Mouse (Mus musculus): ENCODE measurements around the gene Akr1c14.
"Not testable (repeated sequence)": the region's sequence is repeated elsewhere in the genome, so short reads cannot be mapped to it uniquely, and the experiment has no call there.

Akr1c14 gene

GRCm38 (mm10) chr13:4048719-4049118, at the start of gene Akr1c14:
Akr1c14 (plus strand) TSS chr13:4049011.
- DNase-seq (ENCODE audit: low spot score): no peak

GRCm38 (mm10) chr13:4001687-4002086, 47.1 kb upstream of the Akr1c14 start:
- peak; percentile 71 for DNase-seq (ENCODE audit: low spot score)

- no peak for DNase-seq (ENCODE audit: low spot score)
Observed at GRCm38 (mm10) chr13:4010784-4011183, 38.0 kb upstream of the Akr1c14 start.

DNA sequence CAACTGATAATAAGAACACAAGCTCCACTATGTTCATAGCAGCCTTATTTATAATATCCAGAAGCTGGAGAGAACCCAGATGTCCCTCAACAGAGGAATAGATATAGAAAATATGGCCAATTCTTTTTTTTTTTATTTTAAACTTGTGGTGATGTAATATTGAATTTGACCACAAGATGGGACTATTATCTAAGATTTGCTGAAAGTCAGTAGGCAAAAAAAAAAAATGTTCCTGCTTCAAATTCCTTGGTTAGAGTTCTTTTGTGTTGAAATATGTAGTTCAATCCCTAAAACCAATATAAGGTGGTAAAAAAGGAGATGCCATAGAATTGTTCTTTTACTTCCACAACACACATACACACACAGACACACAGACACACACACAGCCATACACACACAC, 35.0 kb upstream of the Akr1c14 start:
- no peak for DNase-seq (ENCODE audit: low spot score)

DNA sequence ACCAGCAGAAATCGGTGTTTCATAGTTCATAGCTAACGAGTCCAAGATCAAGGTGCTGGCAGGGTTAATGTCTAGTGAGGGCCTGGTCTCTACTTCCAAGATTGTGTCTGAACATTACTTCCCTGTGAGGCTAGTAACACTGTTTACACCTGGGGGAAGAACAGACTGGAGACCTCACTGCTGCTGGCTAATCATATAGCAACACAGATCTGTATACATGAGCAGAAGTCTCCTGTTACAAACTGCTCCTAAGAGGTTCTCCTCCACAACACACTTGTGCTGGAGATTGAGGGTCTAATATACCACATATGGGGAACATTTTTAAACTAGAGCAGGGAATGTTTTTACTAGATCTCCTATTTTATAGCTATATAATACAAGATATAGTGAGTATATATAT, 18.9 kb upstream of the Akr1c14 start:
- DNase-seq (ENCODE audit: low spot score): no peak

- DNase-seq (ENCODE audit: low spot score): peak; percentile 3
Observed at GRCm38 (mm10) chr13:4032512-4032911, 16.3 kb upstream of the Akr1c14 start.

- DNase-seq (ENCODE audit: low spot score): no peak
Observed at GRCm38 (mm10) chr13:4035052-4035451, 13.8 kb upstream of the Akr1c14 start.

DNA sequence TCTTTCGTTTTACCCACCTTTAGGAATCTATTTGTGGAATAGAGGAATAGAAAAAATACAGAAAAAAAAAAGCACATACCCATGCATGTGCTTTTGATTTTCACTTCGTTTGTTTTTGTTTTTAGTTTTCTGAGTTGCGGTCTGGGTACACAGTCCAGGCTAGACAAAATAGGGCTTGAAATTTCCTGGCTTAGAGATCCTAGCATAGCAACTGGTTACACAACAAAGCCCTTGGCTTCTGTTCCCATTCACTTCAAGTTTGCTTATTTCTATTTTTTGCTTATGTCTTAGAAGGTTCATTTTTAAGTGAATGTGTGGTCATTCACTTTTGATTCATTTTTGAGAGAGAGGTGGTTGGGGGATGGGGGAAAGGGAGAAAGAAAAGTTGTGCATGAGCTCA, 2.7 kb upstream of the Akr1c14 start:
- DNase-seq (ENCODE audit: low spot score): no peak

- no peak for DNase-seq (ENCODE audit: low spot score)
Observed at GRCm38 (mm10) chr13:4046841-4047240, 2.0 kb upstream of the Akr1c14 start.

DNA sequence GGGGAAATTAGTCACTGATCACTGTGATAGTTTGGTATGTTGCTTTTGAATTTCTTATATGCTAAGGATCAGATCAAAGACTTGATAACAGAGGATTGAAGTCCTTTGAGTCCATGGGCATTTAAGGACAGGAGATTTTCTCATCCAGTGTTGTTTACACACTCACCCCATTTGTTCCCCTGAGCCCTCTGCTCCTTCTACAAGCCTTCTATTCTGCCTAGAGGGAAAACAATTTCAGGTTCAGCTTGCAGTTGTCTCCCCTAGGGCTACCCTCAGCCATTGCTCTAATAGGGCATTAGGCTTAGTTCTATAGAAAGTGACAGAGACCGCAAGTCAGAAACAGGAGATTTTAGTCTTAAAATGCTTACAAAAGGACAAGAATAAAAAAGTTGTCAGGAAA, 585 bp upstream of the Akr1c14 start:
- DNase-seq (ENCODE audit: low spot score): no peak

DNA sequence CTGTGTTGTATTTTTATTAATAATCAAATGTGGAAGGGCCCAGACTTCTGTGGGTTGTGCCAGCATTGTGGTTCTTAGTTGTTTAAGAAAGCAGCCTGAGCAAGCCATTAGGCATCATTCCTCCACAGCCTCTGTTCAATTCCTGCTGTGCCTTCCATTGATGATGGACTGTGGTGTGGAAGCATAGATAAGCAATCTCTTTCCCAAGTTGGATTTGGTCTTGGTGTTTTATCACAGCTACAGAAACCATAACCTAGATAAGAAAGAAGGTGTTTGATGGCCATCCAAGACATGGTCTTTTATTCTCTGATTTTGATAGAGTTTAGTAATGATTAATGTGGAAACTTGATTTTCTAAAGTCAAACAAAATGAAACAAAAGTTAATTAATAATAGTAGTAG, 844 bp downstream of the Akr1c14 start:
- DNase-seq (ENCODE audit: low spot score): no peak

DNA sequence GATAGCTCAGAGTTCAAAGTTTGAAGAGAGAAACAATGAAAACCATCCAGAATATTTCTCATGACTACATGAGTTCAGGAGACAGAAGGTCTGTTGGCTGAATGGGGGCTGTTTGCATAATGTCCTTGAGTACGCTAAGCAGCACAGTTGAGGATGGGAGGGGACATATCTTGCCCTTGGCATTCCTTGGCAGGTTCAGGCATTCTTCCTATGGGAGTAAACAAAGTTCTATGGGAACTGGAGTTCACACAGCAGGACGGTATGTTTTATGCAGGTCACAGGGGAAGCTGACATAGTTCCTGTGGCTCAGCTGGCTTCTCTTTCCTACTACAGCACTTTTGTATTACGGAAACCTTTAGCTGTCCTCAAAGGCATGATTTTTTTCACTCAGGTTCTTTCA, 6.6 kb downstream of the Akr1c14 start:
- DNase-seq (ENCODE audit: low spot score): no peak

- no peak for DNase-seq (ENCODE audit: low spot score)
Observed at GRCm38 (mm10) chr13:4056211-4056610, 7.4 kb downstream of the Akr1c14 start.

- DNase-seq (ENCODE audit: low spot score): not testable (repeated sequence)
Observed at GRCm38 (mm10) chr13:4058239-4058638, 9.4 kb downstream of the Akr1c14 start.

GRCm38 (mm10) chr13:4059363-4059762, 10.6 kb downstream of the Akr1c14 start:
- DNase-seq (ENCODE audit: low spot score): no peak

GRCm38 (mm10) chr13:4060214-4060730, 11.5 kb downstream of the Akr1c14 start:
- no peak for DNase-seq (ENCODE audit: low spot score)

DNA sequence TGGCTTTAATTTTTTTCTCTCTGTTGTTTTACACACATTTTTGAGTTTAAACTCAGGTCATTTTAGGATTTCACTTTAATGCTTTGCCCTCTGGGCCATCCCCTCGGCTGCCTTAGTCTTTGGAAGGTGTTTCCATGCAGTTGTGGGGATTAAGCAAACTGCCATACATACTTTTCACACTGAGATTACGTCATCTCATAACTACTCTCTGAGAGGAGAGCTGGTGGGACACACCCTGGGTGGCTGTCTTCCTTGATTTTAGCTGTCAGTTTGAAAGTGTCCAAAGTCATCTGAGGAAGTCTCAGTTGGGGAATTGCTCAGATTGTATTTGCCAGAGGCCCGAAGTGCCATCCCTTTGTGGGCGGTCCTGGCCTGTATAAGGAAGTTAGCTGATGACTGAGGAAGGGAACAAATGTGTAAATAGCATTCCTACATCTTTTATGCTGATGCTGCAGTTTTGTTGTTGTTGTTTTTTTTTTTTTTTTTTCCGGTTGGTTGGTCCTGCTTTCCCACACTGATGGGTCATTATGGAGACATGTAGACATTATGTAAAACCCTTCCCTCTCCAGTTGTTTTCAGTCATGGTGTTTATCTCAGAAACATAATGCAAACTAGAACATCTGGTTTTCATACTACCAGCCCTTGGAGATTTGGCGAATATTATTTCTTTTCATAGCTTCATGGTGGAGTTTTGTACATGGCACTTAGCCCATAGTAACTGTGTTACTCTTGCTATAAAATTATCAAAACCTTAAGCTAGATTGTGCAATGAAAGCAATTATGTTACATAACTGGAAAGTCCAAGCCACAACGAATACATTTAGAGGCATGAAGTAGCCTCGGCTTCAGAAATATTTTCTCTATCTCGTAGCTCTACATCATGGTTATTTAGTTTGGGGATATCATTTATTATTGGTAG, 28.0 kb downstream of the Akr1c14 start:
- no peak for DNase-seq (ENCODE audit: low spot score)

GRCm38 (mm10) chr13:4079876-4080275, 31.1 kb downstream of the Akr1c14 start:
- no peak for DNase-seq (ENCODE audit: low spot score)

GRCm38 (mm10) chr13:4101691-4102090, 52.9 kb downstream of the Akr1c14 start:
- DNase-seq (ENCODE audit: low spot score): no peak

DNA sequence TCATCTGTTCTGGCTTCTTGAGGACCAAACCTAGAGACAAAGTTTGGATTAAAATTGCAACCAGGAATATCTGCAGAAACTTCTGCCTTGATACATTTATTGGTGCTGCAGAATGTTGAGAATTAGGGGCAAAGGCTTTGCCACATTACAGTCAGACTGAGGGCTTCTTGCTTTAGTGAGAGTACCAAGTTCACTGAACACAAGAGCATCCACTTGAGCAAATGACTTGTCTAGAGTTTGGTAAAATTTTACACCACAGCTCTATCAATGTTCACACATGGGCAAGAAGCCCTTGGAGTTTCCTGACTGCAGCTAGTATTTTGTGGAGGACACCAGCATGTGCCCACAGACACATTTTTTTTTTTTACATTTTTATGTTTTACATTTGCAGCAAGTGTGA, 53.9 kb downstream of the Akr1c14 start:
- no peak for DNase-seq (ENCODE audit: low spot score)

DNA sequence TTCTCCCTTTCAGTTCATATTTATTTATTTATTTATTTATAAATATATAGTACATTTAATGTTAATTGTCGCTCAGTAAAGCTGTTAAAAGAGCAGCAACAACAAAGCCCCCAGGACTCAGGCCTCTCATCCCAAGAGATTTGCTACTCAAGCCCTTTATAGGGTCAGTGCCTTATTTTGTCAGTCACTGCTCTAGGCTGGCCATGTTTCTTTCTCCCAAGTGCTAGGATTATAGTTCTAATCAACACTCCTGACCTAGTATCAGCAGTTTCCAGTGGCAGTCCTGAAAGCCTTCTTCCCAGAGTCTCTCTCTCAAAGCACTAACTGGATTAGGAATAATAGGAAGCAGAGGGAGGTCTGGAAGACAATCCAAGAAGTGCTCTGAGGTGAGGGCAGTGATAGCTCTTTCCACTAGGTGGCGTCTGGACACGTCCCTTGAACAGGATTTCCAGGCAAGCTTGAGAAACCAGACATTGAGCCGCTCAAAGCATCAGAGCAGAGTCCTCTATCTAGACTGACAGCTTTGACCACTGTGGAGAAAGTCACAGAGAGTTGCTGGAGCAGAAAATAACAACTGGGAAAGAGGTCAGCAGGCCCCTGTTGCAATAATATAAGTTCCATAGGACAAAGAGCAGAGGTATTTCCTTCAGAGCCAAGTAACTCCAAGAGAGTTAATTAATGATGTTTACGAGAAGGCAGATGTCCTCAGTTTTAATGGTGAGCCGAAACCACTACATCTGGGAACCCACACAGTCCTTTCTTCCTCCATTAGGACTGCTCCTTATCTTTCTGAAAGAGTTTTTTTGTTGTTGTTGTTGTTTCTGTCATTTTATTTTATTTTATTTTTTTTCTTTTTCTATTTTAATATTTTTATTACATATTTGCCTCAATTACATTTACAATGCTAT, 61.7 kb downstream of the Akr1c14 start:
- DNase-seq (ENCODE audit: low spot score): peak; percentile 35

- DNase-seq (ENCODE audit: low spot score): no peak
Observed at GRCm38 (mm10) chr13:4119181-4119904, 70.5 kb downstream of the Akr1c14 start.
